Mouse (Mus musculus) subcutaneous adipose tissue, adult 2 months (tissue): Measurements from ENCODE around the gene Mlc1. TPM values are rescaled to one million over a fixed set of nuclear protein-coding genes. Genes with fewer than 3 reads are reported as not detected.

Source experiments
- polyA plus RNA-seq: library from polyadenylated mRNA; depleted of rRNA; stranded (reverse); fragments of >200 nt; gene quantifications from 2 replicates; pipeline ENCODE4 v1.2.3, GENCODE M21; 2012; ENCODE audit warnings: low replicate concordance; rRNA removed

Gene Mlc1
- 0.17 TPM in 1 of 2 replicates, not detected in the other for polyA plus RNA-seq

DNA sequence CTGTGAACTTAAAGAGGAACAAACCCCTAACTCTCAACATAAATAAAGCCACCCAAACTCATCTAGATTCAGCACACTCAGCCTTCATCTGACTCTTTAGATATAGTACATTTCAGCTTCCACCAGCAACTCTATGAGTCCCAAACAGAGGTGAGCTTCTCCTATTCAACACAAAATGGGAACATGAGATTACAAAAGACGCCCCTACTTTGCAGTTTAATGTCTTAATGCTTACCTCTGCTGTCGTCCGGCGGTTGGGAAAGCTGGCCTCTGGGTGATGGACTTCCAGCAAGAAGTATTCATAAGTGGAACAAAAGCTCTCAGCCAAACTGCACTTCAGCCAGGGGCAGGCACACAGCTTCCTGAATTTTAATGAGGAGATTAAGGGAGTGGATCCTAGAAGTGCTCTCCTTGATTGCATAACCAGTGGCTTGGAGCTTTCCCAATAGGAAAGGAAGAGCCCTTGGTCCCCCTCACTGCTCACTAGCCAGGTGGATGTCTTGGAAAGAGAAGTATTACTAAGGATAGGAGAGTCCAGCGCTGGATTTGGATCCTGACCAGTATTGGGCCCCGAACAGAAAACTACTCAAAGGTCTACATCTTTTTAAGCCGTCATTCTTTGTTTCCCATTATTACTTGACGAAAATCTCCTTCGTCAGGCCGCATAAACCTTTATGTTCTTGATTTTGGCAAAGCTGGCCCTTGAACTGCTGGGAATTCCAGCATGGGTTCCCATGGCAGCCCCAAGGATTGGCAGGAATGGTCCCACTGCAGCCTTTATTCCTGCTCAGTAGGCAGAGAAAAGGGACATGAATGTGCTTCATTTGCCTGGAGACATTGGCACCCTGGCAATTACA, at the start of gene Mlc1:
Mlc1 (minus strand) TSS at position 727 of the 857 bp plus-strand sequence.

DNA sequence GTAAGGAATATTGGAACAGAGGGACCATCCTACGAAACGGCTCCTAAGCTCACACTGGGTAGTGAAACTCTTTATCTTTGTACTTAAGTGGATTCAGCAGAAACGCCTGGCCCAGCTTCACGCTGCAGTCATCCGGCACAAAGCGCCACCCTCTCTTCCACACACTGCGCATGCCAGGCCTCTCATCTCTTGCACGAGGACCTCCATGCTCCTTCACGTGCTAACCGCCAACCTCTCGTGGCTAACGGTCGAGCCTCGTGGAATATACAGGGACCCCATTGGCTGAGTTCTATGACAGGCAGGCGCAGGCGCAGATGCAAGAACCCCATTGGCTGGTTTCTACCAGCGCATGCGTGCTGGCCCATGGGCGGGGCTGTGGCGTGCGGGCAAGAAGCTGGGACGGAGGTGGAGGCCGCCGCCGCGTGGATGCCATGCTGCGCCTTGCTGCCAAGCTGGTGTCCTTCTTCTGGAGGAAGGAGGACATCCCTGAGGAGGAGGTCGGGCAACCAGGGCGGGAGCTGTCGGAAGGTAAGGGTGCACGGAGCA, 3.8 kb upstream of the Mlc1 start, which contains the start of gene Mov10l1:
Mov10l1 (plus strand) TSS at position 376 of the 546 bp plus-strand sequence.

DNA sequence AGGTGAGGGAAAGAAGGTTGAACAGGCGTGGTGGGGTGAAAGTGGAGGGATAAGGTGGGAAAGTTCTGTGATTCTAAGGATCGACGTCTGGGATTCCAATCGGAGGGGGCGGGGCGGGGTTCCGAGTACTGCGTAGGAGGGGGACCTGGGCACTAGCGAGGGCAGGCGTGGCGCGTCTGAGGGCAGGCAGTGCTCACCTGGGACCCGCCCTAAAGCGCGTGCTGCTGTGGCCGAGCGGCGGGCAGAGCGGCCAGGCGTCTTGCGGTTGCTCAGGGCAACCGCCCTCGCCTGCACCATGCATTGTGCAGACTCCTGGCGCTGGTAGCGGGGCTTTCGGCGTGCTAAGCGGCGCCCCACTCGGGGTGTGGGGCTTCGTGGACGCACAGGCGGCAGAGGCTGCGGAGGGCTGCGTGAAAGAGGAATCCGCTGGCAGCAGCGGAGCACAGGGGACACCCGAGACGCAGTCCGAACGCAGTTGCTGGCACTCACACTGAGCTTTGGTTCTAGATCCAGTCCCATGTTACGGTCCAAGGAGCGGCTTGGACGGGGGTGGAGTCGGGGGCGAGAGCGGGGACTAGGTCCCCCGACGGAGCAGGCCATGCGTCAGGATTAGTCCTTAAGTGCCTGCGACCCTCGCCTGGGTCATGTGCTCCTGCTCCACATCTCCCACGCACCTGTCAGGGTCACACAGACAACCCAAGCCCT, 24.3 kb downstream of the Mlc1 start, which contains the start of gene Ttll8:
Ttll8 (minus strand) TSS at position 51 of the 705 bp plus-strand sequence.

Other genes starting within 250 kb of the Mlc1 start
- gene Brd1, start 244.8 kb downstream of the Mlc1 start, polyA plus RNA-seq = 8.2 and 21.8 TPM in 2 replicates
- gene Zbed4, start 227.3 kb downstream of the Mlc1 start, polyA plus RNA-seq = 2.9 and 8.5 TPM in 2 replicates
- gene Alg12, start 159.7 kb downstream of the Mlc1 start, polyA plus RNA-seq = 18.6 and 24.9 TPM in 2 replicates
- gene Creld2, start 159.4 kb downstream of the Mlc1 start, polyA plus RNA-seq = 21.7 and 48.7 TPM in 2 replicates
- gene Pim3, start 116.8 kb downstream of the Mlc1 start, polyA plus RNA-seq = 48.2 and 85.1 TPM in 2 replicates
- gene Ttll8, start 24.6 kb downstream of the Mlc1 start, polyA plus RNA-seq = not detected in 2 replicates
- gene Mov10l1, start 3.9 kb upstream of the Mlc1 start, polyA plus RNA-seq = not detected in 2 replicates
- gene Panx2, start 80.7 kb upstream of the Mlc1 start, polyA plus RNA-seq = 0.33 TPM in 1 of 2 replicates, not detected in the other
- gene Trabd, start 96.1 kb upstream of the Mlc1 start, polyA plus RNA-seq = 33.3 and 53.5 TPM in 2 replicates
- gene Selenoo, start 110.1 kb upstream of the Mlc1 start, polyA plus RNA-seq = 40.9 and 49.5 TPM in 2 replicates
- gene Tubgcp6, start 144.1 kb upstream of the Mlc1 start, polyA plus RNA-seq = 27.8 and 39.6 TPM in 2 replicates
- 41.7 and 54.8 TPM in 2 replicates for gene Hdac10, start 149.7 kb upstream of the Mlc1 start, polyA plus RNA-seq
- gene Mapk12, start 161.7 kb upstream of the Mlc1 start, polyA plus RNA-seq = 18.6 and 31.5 TPM in 2 replicates
- gene Mapk11, start 170.6 kb upstream of the Mlc1 start, polyA plus RNA-seq = 11.1 and 14.2 TPM in 2 replicates
- gene Plxnb2, start 201.8 kb upstream of the Mlc1 start, polyA plus RNA-seq = 65.4 and 208 TPM in 2 replicates
- 12.7 and 21.1 TPM in 2 replicates for gene Dennd6b, start 217.5 kb upstream of the Mlc1 start, polyA plus RNA-seq
- gene Ppp6r2, start 232.5 kb upstream of the Mlc1 start, polyA plus RNA-seq = 60.4 and 149 TPM in 2 replicates